Mouse (Mus musculus) heart, embryonic 13.5 days (tissue): ENCODE results near the gene Eya4. TPM values are rescaled to one million over a fixed set of nuclear protein-coding genes. Genes with fewer than 3 reads are reported as not detected.

Experiments used
- ATAC-seq: fragments of 200-750 bp; cut with Nextera tagmentation; 2 replicates; pipeline ENCODE4 v1.8.0; 2017; ENCODE audit warnings: moderate TSS enrichment; ENCODE audit not compliant: insufficient number of reproducible peaks, low FRiP score, low TSS enrichment; ENCODE audit errors: extremely low read depth
- H3K27ac ChIP-seq: fragments of 300-500 bp; sonication (generic); replicated peaks from 2 replicates; pipeline ENCODE4 v1.5.1; 2015; ENCODE audit warnings: moderate library complexity, mild to moderate bottlenecking, inconsistent platforms
- H3K27me3 ChIP-seq: fragments of 300-500 bp; sonication (generic); replicated peaks from 2 replicates; pipeline ENCODE4 v1.6.1; 2015; ENCODE audit warnings: mild to moderate bottlenecking, inconsistent platforms
- H3K36me3 ChIP-seq: fragments of 300-500 bp; sonication (generic); 2 replicates; pipeline ENCODE4 v1.6.1; 2015; ENCODE audit warnings: mild to moderate bottlenecking, inconsistent platforms
- H3K4me1 ChIP-seq: fragments of 300-500 bp; sonication (generic); 2 replicates; pipeline ENCODE4 v1.6.1; 2015; ENCODE audit warnings: inconsistent platforms
- H3K4me2 ChIP-seq: fragments of 300-500 bp; sonication (generic); 2 replicates; pipeline ENCODE4 v1.6.1; 2015; ENCODE audit warnings: inconsistent platforms, mild to moderate bottlenecking, moderate library complexity
- H3K4me3 ChIP-seq: fragments of 300-500 bp; sonication (generic); 2 replicates; pipeline ENCODE4 v1.5.1; 2015; ENCODE audit warnings: moderate library complexity, mild to moderate bottlenecking, inconsistent platforms
- H3K9ac ChIP-seq: fragments of 300-500 bp; sonication (generic); 2 replicates; pipeline ENCODE4 v1.6.1; 2015; ENCODE audit warnings: inconsistent platforms, mild to moderate bottlenecking, moderate library complexity
- H3K9me3 ChIP-seq: fragments of 300-500 bp; sonication (generic); 2 replicates; pipeline ENCODE4 v1.6.1; 2016; ENCODE audit warnings: inconsistent platforms
- WGBS: fragments of 180-500 bp; shearing (Covaris S2); methylation state at CpG from one replicate; pipeline ENCODE4 v1.1.7; 2015; ENCODE audit warnings: mixed read lengths; 5-methylcytosine and 5-hydroxymethylcytosine counted together
- polyA plus RNA-seq: library from polyadenylated mRNA; unstranded; fragments of >200 nt; fragmentation: Nextera tagmentation; extraction: Ambion mirVana; gene quantifications from 2 replicates; pipeline ENCODE4 v1.2.1, GENCODE M21; 2015

The Eya4 gene
- polyA plus RNA-seq, 1 experiment from 2014 or later = 1.0 TPM

DNA sequence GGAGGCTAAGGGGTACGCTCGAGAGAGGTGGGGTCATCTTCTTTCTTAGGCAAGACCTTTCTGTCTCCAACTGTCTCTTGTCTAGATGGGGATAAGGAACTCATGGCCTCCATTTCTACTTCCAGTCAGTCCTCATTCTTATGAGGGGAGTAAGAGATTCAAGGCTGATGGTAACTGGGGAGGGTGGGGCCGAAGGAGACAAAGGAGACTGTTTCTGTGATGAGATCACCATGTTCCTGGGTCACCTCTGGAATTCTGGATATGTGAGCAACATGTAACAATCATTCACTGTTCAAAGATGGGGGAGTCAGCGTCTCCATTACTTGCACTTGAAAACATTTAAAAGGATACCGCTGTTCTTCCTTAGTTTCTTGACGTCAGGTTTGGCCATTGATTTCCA lies 165.2 kb downstream of the Eya4 start:
- no peak overlapping the region for H3K4me3 ChIP-seq
- no peaks in the 10 kb centered on the region for H3K27me3 ChIP-seq
- 79% methylated on average over 6 of the region's 6 CpGs for WGBS
- no peak overlapping the region for H3K27ac ChIP-seq
- no peak for ATAC-seq
- 0 out of 2 replicates have a peak, but pooled peaks cover 3% of the 10 kb centered on the region for H3K4me1 ChIP-seq
- no peak overlapping the region for H3K4me2 ChIP-seq
- H3K36me3 ChIP-seq = no peaks in the 10 kb centered on the region
- no peaks in the 10 kb centered on the region for H3K9me3 ChIP-seq
- H3K9ac ChIP-seq = no peak overlapping the region

DNA sequence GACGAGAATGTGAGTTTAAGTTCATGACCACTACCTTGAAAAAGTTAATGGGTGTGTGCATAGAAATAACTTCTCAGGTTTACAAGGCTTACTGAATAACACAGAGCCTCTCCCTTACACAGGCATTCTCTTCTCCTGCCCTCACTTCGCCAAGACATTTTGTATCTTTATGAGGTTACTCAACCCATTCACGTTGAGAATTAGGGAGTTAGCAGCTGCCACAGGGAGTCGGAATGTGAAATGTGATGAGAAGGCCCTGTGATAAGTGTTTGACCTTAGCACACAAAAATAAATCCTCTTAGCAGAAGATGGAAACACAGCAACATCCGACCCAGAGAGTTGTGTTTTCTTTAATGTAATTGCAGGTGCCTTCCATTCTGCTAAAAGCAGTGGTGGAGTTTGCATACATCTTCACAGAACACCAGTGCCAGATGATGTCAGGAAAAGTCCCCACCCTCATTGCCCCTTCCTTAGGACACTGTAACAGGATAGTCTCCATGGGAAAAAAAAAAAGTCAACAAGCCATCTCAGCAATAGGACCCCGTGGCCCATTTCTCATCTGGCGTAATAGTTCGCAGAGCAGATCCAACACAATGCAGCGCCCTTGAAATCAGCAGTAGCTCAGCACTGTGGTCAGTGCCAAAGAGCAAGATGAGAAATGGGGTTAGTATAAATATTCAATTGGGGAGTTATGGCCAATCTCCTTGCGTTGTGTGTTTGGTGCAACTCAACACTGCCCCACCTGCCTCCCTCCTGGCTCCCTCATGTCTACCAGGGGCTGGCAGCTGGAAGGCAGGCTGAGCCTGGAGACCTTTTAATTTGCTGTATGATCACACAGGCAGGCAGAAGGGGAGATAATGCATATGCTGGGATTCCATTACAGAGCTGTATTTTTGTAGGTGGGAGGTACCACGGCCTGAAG lies 168.8 kb downstream of the Eya4 start:
- no peak overlapping the region for H3K9ac ChIP-seq
- ATAC-seq = no peak
- 70% methylated on average over 11 of the region's 11 CpGs for WGBS

DNA sequence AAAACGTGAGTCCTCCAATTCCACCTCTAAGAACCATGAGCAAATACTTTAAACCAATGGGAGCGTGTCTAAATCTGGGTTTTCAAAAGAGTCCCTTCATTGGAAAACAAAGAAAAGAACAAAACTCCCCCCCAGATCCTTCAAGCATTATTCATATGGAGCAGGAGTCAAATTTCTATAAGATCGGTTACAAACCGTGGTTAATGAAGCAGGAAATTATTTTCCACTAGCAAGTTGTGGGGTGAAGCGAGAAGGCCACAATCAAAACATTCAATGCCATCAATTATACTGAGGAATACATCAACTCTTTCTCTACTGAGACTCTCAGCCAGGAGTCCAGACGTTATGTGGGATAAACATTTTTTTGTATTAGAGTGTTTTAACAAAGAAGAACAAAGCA lies 171.3 kb downstream of the Eya4 start:
- no peaks in the 10 kb centered on the region for H3K36me3 ChIP-seq
- no peak overlapping the region for H3K4me3 ChIP-seq
- no peaks in the 10 kb centered on the region for H3K27me3 ChIP-seq
- no peak overlapping the region for H3K27ac ChIP-seq
- no peak for ATAC-seq
- peaks cover 14% of the 10 kb centered on the region for H3K4me1 ChIP-seq
- H3K4me2 ChIP-seq = no peak overlapping the region
- H3K9ac ChIP-seq = no peak overlapping the region
- no peaks in the 10 kb centered on the region for H3K9me3 ChIP-seq
- WGBS = 62% methylated on average over 6 of the region's 6 CpGs

More for the DNA sequence above, 168.8 kb downstream of the Eya4 start:
- no peak overlapping the region for H3K4me2 ChIP-seq
- H3K27ac ChIP-seq = no peak overlapping the region
- H3K4me3 ChIP-seq = no peak overlapping the region
- no peaks in the 10 kb centered on the region for H3K27me3 ChIP-seq
- no peaks in the 10 kb centered on the region for H3K9me3 ChIP-seq
- no peaks in the 10 kb centered on the region for H3K36me3 ChIP-seq
- peaks cover 11% of the 10 kb centered on the region; the same call in 1 of the 2 replicates for H3K4me1 ChIP-seq

DNA sequence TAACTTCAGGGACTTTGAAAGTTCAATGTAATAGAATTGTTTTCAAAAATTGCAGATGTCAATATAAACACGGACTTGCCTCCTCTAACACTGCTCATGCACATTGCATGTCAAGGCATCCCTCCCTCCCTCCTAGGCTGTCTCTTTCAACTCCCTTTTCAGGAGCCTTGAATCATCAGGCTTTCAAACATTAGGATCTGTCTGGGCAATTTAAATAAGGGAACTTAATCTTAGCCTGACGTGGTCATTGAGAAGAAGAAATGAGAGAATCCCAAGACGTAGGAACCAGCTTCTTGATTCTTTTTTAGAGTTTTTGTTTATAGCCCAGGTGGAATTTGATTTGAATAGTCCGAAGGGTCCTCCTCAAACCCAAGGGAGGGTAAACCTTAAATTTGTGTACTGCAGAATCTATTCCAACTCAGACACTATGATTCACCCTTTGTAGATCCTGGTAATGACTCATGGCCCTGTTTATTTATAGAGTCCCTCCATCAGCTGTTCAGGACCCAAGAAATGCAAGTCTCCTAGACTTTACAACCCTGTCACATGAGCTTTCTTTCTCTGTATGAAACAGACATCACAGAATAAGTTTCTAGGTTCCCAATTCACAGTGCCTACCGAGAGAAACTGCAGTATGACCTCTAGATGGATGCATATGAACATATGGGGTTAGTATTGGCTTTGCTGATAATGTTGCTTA lies 173.1 kb downstream of the Eya4 start:
- H3K27me3 ChIP-seq = no peaks in the 10 kb centered on the region
- peak overlapping the region; percentile 27 for H3K4me2 ChIP-seq
- no peak overlapping the region for H3K9ac ChIP-seq
- no peak for ATAC-seq
- H3K27ac ChIP-seq = peak overlapping the region; percentile 28; the same call in 1 of the 2 replicates
- peaks cover 14% of the 10 kb centered on the region for H3K4me1 ChIP-seq
- 65% methylated on average over 5 of the region's 5 CpGs for WGBS
- no peaks in the 10 kb centered on the region for H3K9me3 ChIP-seq
- no peaks in the 10 kb centered on the region for H3K36me3 ChIP-seq
- H3K4me3 ChIP-seq = no peak overlapping the region

DNA sequence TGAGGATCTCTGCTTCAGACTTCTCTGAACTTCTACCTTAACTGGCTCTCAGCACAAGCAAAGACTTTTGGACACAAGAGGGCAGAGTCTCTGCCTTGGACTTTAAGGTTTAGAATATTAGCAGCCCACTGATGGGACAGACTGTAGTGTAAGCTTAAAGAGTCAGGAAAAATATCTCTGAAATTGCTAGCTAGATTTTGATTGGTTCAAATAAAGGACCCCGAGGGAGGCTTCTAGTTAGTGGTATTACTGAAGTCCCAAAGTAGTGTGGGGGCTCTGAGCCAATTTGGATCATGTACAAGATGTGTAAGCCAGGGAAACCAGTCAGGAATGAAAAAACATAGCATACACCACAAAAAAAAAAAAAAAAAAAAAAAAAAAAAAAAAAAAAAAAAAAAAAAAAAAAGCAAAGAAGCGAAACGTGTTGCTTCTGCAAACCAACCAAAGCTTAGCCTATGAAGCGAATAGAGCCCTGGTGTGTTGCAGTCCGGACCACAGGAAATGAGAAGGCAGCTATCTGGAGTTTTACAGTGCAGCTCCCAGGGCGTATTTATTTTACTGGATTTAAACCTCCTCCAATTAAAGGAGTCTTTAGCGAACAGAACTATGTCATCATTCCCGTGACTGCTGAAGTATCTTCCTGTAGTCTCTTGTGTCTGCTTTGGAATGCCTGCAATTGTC lies 173.8 kb downstream of the Eya4 start:
- H3K27ac ChIP-seq = peak overlapping the region; percentile 28; the same call in 1 of the 2 replicates
- H3K4me3 ChIP-seq = no peak overlapping the region
- H3K27me3 ChIP-seq = no peaks in the 10 kb centered on the region
- 46% methylated on average over 8 of the region's 8 CpGs for whole genome bisulfite sequencing
- H3K4me2 ChIP-seq = peak overlapping the region; percentile 27
- no peaks in the 10 kb centered on the region for H3K36me3 ChIP-seq
- peaks cover 14% of the 10 kb centered on the region for H3K4me1 ChIP-seq
- no peak for ATAC-seq
- H3K9me3 ChIP-seq = no peaks in the 10 kb centered on the region
- no peak overlapping the region for H3K9ac ChIP-seq

DNA sequence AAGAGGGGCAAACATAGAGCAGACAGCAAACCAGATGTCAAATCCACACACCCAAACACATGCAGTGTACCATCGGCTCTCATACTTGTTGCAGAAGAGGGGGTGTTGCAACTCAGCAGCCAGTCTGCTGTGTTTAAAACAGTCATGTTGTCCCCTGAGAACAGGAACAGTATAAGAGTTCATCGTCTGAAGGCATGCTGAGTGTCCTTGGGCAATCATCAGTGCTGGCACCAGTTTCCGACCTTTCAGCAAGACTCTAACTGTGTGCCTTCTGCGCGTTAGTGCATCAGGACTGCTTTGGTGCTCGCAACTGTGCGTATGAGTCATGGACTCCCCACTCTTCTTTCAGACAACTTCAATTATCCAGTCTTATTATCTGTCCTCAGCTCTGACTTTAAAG lies 179.0 kb downstream of the Eya4 start:
- no peaks in the 10 kb centered on the region for H3K27me3 ChIP-seq
- no peaks in the 10 kb centered on the region for H3K36me3 ChIP-seq
- H3K9me3 ChIP-seq = no peaks in the 10 kb centered on the region
- 75% methylated on average over 7 of the region's 7 CpGs for WGBS
- ATAC-seq = no peak
- peaks cover 3% of the 10 kb centered on the region; the same call in 1 of the 2 replicates for H3K4me1 ChIP-seq
- no peak overlapping the region for H3K4me3 ChIP-seq
- no peak overlapping the region for H3K9ac ChIP-seq
- no peak overlapping the region for H3K27ac ChIP-seq
- no peak overlapping the region for H3K4me2 ChIP-seq

DNA sequence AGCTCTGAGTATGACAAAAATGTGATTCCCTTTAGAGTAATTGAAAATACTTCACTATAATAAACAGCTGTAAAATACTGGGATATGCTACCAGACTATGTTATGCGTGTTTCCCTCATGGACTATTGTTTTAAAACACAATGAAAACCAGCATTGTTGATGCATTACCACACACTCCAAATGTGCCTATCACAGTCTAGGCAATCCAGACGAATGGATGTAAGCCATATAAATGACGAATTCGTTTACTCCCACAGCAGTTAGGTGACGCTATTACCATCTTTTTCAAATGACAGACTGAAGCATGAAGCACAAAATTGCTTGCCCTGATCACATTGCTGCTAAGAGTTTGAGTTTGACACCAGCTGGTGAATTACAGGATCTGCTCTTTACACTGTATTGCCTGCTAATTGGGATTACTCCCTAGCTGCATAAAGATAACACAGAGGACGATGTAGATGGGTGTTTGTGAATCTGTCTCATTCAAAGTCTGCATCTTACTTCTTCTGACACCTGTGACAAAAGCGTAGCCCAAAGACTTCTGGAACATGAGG lies 185.4 kb downstream of the Eya4 start:
- H3K27me3 ChIP-seq = no peaks in the 10 kb centered on the region
- no peaks in the 10 kb centered on the region for H3K9me3 ChIP-seq
- H3K36me3 ChIP-seq = no peaks in the 10 kb centered on the region
- no peak overlapping the region for H3K27ac ChIP-seq
- no peaks in the 10 kb centered on the region for H3K4me1 ChIP-seq
- no peak overlapping the region for H3K9ac ChIP-seq
- ATAC-seq = no peak
- 68% methylated on average over 7 of the region's 7 CpGs for WGBS
- H3K4me3 ChIP-seq = no peak overlapping the region
- H3K4me2 ChIP-seq = no peak overlapping the region

DNA sequence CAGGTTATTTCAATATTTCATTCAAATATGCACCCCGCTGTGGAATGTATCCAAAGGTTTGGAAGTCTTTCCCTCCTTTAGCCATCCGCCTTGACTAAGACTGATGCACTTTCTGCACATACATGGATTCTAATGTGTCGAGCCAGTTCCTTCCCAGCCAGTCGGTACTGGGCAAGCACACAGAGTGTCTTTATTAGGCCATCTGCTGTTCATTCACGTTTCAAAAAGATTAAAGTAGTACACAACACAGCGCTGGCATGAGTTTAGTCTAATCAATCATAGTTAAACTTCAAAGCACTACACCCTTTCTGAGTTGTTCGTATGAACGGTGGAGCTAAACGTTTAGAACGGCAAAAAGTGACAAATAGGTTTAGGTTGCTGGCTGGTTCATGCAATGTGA lies 190.7 kb downstream of the Eya4 start:
- Histone ChIP-seq H3K9me3 (no peaks in the 10 kb centered on the region), H3K36me3 (no peaks in the 10 kb centered on the region), H3K27me3 (no peaks in the 10 kb centered on the region), H3K4me3 (no peak overlapping the region), H3K4me2 (no peak overlapping the region), H3K9ac (no peak overlapping the region), H3K4me1 (peaks cover 8% of the 10 kb centered on the region), H3K27ac (no peak overlapping the region)
- ATAC-seq = no peak
- 70% methylated on average over 10 of the region's 10 CpGs for WGBS

DNA sequence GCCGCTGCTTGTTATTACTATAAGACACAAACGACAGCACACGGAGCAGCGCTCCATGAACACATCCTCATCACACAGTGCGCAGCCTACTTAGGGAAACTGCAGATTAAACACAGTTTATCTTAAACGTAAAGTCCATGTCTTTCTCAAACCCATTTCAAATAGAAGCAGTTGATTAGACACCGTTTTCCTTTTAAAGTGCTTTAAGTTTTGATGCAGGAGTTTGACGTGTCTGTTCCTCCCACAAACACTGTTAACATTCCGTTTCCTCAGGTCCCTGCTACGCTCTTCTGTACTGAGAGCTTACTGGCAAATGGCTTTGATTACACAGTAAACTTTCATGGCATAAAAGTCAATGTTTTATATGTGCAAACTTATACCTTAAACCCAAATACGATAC lies 191.4 kb downstream of the Eya4 start:
- no peak for ATAC-seq
- H3K4me1 ChIP-seq = peaks cover 8% of the 10 kb centered on the region
- H3K27me3 ChIP-seq = no peaks in the 10 kb centered on the region
- no peaks in the 10 kb centered on the region for H3K36me3 ChIP-seq
- no peak overlapping the region for H3K4me2 ChIP-seq
- no peak overlapping the region for H3K4me3 ChIP-seq
- no peaks in the 10 kb centered on the region for H3K9me3 ChIP-seq
- H3K27ac ChIP-seq = no peak overlapping the region
- 64% methylated on average over 11 of the region's 11 CpGs for WGBS
- no peak overlapping the region for H3K9ac ChIP-seq

DNA sequence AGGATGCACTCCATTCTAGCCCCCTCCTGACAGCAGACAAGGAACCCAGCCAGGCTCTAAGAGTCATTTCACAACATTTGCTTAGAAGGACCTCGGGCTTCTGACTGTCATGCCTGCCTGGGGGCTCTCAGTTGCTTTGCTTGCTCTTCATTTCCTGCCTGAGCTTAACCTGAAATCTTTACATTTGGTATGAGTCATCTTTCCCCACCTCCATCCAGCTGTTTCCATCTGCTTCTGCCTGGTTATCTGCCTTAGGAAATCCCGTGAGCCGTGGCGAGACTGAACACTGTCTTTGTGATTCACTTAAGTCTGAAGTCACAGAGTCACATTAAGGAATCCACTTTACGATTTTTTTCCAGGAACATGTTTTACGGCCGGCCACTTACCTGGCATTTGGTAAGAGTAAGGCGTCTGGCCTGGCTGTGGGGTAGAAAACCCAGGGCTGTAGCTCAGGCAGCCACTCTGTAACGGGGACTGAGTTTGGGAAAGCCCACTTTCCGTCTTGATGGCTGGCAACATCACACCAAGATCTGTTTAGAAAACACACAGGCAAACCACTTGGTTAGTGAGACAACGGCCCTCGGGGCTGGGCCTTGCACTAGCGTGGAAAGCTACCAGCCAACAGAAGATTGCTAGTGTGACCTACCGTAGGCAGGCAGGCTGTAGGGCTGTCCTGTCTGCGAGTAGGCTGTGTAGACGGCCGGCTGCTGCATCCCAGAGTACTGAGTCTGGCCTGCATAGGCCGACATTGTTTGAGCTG lies 193.5 kb downstream of the Eya4 start:
- Histone ChIP-seq H3K4me1 (peaks cover 8% of the 10 kb centered on the region), H3K4me2 (no peak overlapping the region; the same call in 1 of the 2 replicates), H3K27ac (peak overlapping the region; percentile 66), H3K9ac (no peak overlapping the region), H3K9me3 (no peaks in the 10 kb centered on the region), H3K27me3 (no peaks in the 10 kb centered on the region), H3K36me3 (no peaks in the 10 kb centered on the region), H3K4me3 (no peak overlapping the region)
- 53% methylated on average over 18 of the region's 18 CpGs for WGBS
- ATAC-seq = no peak
